Mouse (Mus musculus): Measurements from ENCODE around the gene Ccdc85b.
A peak's percentile ranks its signal among the peaks of the same experiment; 100 is the strongest.

Gene Ccdc85b

DNA sequence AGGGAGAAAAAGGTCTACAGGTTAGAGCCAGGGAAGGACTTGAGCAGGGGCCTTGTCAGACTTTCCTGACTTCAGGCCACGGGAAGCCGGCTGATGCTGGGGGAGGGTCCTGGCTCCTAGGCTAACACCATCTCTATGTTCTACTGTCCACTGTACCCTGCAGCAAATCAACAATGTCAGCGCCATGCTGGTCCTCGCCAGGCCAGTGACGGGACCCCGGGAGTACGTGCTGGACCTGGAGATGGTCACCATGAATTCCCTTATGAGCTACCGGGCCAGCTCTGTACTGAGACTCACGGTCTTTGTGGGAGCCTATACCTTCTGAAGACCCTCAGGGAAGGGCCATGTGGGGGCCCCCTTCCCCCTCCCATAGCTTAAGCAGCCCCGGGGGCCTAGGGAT is 23.7 kb upstream of the Ccdc85b start:
- no peak for DNase-seq (ENCODE audit: low read depth, low spot score)

DNA sequence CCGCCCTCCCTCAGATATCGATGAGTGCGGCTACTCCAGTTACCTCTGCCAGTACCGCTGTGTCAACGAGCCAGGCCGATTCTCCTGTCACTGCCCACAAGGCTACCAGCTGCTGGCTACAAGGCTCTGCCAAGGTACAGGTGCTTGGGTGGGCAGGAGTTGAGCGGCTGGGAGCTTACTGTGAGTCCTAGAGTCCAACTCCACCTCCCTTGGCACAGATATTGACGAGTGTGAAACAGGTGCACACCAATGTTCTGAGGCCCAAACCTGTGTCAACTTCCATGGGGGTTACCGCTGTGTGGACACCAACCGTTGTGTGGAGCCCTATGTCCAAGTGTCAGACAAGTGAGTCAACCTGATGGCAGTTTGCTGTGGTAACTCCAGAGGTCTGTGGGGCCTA is 22.3 kb upstream of the Ccdc85b start:
- DNase-seq (ENCODE audit: low read depth, low spot score): no peak

DNA sequence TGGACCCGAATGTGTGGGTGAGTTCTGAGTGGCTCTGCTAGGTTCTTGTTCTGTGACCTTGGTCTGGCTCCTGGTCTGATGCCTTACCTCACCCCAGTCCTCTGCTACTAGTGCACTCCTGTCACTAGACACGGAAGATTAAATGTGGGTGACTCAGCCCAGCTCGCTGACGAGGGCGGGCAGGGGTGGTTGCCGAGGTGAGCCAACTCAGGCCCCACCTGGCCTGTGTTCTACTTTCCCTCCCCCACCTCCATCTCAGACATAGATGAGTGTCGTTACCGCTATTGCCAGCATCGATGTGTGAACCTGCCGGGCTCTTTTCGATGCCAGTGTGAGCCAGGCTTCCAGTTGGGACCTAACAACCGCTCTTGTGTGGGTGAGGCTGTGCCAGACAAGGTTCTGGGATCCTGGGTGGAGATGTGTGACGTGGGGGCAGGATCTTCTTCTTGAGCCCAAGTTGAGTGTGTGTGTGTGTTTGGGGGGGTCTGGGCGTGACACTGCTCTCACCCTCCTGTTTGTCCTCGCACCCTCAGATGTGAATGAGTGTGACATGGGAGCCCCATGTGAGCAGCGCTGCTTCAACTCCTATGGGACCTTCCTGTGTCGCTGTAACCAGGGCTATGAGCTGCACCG is 20.1 kb upstream of the Ccdc85b start:
- no peak for DNase-seq (ENCODE audit: low read depth, low spot score)

DNA sequence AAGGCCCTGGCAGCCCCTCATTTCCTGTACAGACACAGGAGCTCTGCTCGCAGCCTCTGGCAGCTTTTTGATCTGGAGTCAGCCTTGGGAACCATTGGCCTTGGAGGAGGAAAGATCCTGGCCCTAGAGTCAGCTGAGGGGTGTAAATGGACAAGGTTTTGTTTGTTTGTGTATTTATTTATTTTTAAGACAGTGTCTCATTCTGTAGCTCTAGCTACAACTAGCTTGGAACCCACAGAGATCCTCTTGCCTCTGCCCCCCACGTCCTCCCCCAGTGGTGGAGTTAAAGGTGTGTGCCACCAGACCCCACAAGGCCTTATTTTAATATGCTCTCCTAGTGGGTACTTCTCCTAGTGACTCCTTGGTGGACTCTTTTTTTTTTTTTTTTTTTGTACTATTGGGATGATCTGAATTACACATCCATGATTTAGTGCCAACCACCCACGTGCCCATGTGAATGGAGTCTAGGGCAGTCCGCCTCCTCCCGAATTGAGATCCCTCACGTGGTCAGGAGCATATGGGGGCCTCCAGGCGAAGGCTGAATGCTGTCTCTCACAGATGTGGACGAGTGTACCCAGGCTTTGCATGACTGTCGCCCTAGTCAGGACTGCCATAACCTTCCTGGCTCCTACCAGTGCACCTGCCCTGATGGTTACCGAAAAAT is 19.4 kb upstream of the Ccdc85b start:
- DNase-seq (ENCODE audit: low read depth, low spot score): no peak

- no peak for DNase-seq (ENCODE audit: low read depth, low spot score)
These were observed 17.5 kb upstream of the Ccdc85b start for GRCm38 (mm10) chr19:5475069-5475714.

- no peak for DNase-seq (ENCODE audit: low read depth, low spot score)
These were observed 16.8 kb upstream of the Ccdc85b start for GRCm38 (mm10) chr19:5474281-5475068.

GRCm38 (mm10) chr19:5473720-5474119 is 16.0 kb upstream of the Ccdc85b start, which contains the start of gene Efemp2:
Efemp2 (plus strand) TSS chr19:5473954.
- no peak for DNase-seq (ENCODE audit: low read depth, low spot score)

DNA sequence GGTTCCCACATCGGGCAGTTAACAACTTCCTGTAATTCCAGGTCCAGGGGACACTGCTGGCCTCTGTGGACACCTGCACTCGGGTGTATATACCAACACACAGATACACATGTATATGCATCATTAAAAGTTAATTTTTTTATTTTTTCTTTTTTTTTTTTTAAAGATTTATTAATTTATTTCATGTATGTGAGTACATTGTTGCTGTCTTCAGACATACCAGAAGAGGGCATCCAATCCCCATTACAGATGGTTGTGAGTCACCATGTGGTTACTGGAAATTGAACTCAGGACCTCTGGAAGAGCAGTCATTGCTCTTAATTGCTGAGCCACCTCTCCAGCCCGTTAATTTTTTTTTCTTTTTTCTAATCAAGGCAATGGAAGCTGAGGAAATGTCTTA is 15.2 kb upstream of the Ccdc85b start:
- no peak for DNase-seq (ENCODE audit: low read depth, low spot score)

DNA sequence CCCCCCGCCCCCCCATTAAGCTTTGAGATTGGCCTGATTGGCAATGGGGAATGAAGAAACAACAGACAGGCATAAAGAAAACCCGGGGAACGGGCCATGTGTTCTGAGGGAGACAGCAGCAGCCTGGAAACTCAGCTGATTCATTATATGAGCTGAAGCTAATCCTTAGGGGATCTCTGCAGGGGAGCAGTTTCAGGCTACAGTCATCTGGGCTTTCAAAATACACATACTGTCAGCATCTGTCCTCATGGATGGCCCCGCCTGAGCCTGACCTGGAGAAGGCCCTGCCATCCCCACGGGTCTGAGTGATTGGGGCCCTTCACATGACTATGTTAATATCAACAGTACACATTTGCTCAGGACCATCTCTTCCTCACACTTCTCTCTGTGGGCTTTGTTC is 14.2 kb upstream of the Ccdc85b start:
- DNase-seq (ENCODE audit: low read depth, low spot score): no peak

DNA sequence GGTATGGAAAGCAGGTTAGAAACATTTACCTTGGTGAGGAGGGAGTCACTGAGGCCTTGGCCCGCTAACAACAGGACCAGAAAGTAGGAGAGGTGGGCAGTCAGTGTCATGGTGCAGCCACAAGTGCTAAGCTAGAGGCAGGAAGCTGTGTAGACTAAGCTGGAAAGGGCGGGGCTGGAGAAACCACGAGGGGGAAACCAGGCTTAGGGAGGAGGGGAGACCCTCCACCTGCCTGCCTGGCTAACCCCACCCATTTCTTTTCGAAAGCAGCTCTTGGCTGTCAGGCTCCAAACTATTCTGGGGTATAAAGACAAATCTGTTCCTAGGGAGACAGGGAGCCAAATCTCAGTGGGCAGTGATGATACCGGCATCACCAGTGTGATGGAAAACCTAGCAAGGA is 10.7 kb upstream of the Ccdc85b start, which contains the start of gene Ctsw:
Gene Ctsw (minus strand): TSS at position 134 of the 400 bp plus-strand sequence.
- no peak for DNase-seq (ENCODE audit: low read depth, low spot score)

GRCm38 (mm10) chr19:5466916-5467500 is 9.3 kb upstream of the Ccdc85b start:
- no peak for DNase-seq (ENCODE audit: low read depth, low spot score)

DNA sequence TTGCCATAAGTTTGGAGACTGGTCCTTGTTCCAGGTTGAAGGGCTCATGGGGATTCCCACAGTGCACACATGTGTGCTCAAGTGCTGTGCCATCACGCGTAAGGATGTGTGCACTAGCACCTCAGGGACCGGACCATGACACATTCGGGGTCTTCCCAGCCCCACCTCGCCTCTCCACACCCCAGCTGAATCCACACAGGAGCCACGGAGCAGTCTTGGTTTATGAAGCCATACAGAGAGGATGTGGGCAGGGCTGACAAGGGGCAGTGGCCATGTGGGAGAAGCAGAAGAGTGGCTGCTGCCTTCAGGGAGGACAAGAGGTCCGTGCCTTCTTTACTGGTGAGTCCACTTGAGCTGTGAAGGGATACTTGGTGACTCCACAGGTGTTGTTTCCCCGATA is 7.3 kb upstream of the Ccdc85b start:
- no peak for DNase-seq (ENCODE audit: low read depth, low spot score)

DNA sequence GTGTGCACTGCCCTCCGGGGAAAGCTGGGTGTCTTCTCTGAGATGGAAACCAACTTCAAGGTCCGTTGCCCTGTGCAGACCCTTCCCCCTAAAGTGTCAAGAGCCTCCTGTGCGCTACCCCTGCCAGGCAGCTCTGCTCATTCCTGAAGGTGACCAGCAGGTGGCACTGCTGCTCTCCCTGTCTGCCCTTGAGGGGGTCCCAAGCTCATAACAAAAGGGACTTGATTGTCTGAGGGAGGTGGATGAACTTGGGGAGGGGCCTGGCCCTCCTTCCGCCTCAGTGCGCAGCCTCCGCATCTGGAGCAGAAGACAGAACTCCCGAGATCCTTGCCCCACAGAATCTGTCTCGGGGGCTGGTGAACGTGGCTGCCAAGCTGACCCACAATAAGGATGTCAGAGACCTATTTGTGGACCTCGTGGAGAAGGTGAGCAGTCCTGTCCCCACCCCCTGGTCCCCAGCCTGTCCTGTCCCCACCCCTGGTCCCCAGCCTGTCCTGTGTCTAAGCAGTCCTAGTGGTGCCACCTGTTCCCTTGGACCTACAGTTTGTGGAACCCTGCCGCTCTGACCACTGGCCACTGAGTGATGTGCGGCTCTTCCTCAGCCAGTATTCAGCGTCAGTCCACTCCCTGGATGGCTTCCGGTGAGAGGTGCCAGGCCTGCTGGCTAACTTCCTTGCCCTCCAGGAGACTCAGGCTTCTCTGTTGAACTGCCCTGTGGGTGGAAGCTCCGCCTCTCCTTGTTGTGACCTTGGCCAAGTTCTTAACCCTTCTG is 6.3 kb upstream of the Ccdc85b start:
- DNase-seq (ENCODE audit: low read depth, low spot score): peak; percentile 75

DNA sequence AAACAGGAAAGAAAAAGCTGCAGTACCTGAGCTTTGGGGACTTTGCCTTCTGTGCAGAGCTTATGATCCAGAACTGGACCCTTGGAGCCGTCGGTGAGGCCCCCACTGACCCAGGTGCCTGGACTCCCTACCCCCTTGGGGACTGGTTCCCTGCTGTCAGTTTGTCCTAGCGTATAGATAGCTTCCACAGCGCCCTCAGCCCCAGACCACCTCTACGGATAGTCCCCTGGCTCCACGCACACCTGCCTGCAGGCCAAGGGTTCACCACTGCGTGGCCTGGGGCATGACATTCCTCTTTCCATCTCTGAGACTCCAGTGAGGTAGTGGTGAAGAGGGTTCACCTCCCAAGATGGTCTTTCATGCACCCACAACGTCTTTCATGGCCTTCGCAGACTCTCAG is 5.5 kb upstream of the Ccdc85b start:
- no peak for DNase-seq (ENCODE audit: low read depth, low spot score)

GRCm38 (mm10) chr19:5461411-5461810 is 3.7 kb upstream of the Ccdc85b start:
- no peak for DNase-seq (ENCODE audit: low read depth, low spot score)

- DNase-seq (ENCODE audit: low read depth, low spot score): peak; percentile 58
These were observed 2.8 kb upstream of the Ccdc85b start, which contains the start of gene Fibp for GRCm38 (mm10) chr19:5460465-5460911. Fibp (plus strand) TSS chr19:5460615.

DNA sequence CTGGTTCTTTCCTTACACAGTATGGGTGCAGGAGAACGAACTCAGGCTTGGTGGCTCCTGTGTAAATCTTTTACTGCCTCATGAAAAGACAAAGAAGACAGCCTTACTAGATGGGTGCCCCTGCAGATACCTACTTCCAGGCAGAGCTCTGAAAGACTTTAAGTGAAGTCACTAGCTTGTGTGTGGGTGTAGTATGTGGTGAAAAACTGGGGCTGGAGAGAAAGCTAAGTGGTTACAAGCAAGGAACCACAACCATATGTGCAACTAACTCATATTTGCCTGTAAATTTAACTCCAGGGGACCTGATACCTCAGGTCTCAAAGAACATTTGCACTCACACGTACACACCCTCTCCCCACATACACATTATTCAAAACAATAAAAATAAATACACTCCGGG is 2.2 kb upstream of the Ccdc85b start:
- no peak for DNase-seq (ENCODE audit: low read depth, low spot score)

- DNase-seq (ENCODE audit: low read depth, low spot score): no peak
These were observed 1.3 kb upstream of the Ccdc85b start for GRCm38 (mm10) chr19:5459019-5459418.

- DNase-seq (ENCODE audit: low read depth, low spot score): peak; percentile 85
These were observed 560 bp downstream of the Ccdc85b start for GRCm38 (mm10) chr19:5456922-5457745.

Measured in WW6 (cell line).